Mouse (Mus musculus): ENCODE results near the gene Eif1ax.
A peak's percentile ranks its signal among the peaks of the same experiment; 100 is the strongest.
"Not testable (repeated sequence)": the region's sequence is repeated elsewhere in the genome, so short reads cannot be mapped to it uniquely, and the experiment has no call there.

Eif1ax gene

DNA sequence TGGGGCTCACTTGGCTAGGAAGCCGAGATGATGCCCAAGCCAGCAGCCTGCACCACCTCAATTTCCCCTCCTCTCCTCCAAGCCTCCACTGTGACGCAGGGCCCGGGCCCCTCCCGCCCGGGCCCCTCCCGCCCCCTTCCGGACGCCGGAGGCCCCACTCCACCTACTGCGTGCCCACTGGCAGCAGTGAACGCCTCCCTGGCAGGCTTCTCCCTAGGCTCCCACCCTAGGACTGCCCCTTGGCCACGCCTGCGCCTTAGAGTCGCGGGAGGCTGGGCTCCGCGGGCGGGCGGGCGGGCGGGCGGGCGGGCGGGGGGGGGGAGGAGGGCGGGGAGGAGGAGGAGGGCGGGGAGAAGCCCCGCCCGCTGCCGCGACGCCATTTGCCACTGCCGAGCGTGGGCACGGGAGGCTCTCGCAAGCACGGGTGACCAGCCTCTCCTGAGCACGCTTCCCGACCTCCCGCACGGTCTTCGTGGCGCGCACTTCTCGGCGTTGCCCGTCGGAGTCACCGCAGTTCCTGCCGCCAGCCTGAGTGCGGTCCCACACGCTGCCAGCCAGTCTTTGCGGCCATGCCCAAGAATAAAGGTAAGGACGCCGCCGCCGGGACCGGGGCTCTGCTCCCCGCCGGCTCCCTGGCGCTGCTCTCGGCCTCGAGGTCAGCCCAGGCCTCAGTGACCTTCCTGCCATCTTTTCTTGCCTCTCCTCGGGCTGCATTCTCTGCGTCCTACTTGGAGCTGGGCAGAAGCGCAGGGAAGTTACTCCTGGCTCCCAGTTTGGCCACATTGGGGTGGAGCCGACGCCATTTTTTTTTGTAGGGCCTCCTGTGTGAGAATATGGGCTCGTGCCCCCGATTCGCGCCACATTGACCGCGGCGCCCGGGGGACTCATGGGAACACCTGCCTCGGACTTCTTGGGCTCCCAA, at the start of gene Eif1ax:
TSS of gene Eif1ax (plus strand) at position 348 of the 922 bp plus-strand sequence.
- peak; percentile 71 for DNase-seq (ENCODE audit: extremely low spot score, low spot score)

GRCm38 (mm10) chrX:159364506-159364905, 7.5 kb upstream of the Eif1ax start:
- no peak for DNase-seq (ENCODE audit: extremely low spot score, low spot score)

DNA sequence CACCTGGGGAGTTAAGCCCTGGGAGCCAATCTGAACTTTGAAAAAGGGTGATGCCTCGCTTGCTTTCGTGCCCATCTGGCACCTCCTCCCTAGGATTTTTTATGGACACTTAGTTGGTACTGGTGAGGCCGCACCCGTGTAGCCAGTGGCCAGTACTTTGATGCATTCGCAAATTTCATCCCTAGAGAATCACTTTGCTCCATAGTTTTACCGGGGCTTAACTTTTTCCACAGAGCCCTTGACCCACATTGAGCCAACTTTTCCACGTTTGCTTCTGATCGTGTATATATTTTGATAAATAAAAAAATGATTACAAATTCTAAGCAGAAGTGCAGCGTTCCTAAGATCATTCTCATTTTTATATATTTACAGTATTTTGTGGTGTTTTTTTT, 771 bp downstream of the Eif1ax start:
- DNase-seq (ENCODE audit: extremely low spot score, low spot score): no peak

DNA sequence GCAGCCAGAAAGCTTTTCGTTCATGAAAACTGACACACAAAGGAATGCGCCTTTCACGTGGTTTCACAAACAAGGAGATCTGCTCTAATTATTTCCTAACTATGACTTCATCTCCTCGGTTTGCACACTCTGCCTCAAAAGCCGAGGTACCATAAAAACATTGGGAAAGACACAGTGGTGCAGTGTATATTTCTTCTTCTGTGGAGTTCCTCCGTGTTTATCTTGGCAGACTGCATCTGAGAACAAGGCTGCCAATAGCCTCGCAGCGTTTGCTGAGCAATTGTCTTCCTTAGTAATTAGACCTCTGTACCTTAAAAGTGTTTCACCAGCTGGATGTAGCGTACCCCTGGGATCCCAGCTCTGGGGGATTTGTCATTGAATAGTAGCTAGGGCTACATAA, 15.1 kb downstream of the Eif1ax start:
- DNase-seq (ENCODE audit: extremely low spot score, low spot score): no peak

- DNase-seq (ENCODE audit: extremely low spot score, low spot score): no peak
Observed at GRCm38 (mm10) chrX:159388953-159389352, 17.0 kb downstream of the Eif1ax start.

DNA sequence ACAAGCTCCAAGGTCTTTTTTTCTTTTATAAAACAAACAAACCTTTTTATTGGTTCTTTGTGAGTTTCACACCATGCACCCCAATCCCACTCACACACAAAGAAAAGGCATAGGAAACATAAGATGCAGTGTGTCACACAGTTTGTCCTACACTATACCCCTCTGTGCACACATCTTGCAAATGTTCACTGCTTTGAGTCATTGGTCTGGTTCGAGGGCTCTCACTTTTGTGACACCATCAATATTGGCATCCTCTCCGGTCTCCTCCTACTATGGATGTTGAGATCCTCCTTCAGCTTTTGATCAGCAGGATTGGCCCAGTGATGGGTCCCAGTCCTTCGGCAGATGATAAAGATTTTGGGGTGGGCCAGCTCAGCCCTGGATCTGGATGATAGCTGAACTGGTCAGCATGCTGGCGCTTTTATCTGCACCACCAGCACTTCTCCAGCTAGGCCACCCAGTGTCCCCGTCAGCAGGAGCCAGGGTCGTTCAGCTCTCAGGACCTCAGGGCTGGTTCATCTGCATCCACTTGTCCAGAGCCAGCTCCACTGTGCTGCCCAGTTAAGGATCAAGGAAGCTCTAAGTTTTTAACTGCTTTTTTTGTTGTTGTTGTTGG, 18.5 kb downstream of the Eif1ax start:
- no peak for DNase-seq (ENCODE audit: extremely low spot score, low spot score)

- no peak for DNase-seq (ENCODE audit: extremely low spot score, low spot score)
Observed at GRCm38 (mm10) chrX:159391239-159391638, 19.3 kb downstream of the Eif1ax start.

- DNase-seq (ENCODE audit: extremely low spot score, low spot score): no peak
Observed at GRCm38 (mm10) chrX:159409253-159409652, 37.3 kb downstream of the Eif1ax start.

DNA sequence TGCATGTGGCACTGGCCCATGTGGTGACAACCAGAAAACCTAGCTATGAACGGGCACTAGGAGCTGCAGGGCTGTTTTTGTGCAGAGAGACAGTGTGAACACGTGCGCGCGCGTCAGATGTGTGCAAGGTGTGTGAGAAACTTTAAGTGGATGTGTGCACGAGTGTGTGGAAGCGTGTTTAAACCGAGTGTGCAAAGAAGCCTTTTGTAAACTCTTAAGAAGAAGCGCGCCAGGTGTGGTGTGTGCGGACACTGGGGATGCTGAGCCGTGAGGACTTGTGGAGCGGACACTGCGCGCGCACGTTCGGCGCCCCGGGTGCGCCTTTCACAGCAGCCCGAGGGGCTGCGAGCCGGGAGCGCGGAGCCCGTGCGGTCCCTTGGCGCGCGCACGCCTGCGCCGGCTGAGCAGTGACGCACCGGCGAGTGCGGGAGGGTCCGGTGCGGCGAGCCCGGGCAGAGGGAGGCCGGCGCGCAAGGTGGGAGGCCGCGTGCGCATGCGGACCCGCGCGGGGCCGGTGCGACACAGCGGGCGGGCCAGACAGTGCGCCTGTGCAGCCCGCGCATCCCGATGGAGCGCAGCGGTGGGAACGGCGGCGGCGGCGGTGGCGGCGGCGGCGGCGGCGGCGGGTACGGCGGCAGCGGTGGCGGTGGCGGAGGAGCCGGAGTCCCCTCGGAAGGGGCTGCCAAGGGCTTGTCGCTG, 42.3 kb downstream of the Eif1ax start, which contains the start of gene Map7d2:
TSS of gene Map7d2 (plus strand) at position 443 of the 699 bp plus-strand sequence.
- DNase-seq (ENCODE audit: extremely low spot score, low spot score): peak; percentile 49

- peak; percentile 26 for DNase-seq (ENCODE audit: extremely low spot score, low spot score)
Observed at GRCm38 (mm10) chrX:159414829-159415673, 43.1 kb downstream of the Eif1ax start.

DNA sequence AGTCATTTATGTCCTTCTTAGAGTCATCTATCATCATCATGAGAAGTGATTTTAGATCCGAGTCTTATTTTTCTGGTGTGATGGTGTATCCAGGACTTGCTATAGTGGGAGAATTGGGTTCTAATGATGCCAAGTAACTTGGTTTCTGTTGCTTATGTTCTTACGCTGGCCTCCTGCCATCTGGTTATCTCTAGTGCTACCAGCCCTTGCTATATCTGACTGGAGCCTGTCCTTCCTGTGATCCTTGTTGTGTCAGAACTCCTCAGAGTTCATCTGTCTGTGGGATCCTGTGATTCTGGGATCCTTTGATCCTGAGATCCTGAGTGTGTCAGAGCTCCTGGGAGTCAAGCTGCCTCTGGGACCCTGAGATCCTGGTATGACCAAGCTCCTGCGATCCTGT, 58.5 kb downstream of the Eif1ax start:
- not testable (repeated sequence) for DNase-seq (ENCODE audit: extremely low spot score, low spot score)

Measured in neural tube, embryonic 10.5 days (tissue).